Mouse (Mus musculus) cerebellum, adult 2 months (tissue): ENCODE measurements at regions not wholly inside any gene's neighbourhood (a gene's known extent, or its start where the extent isn't known, plus 50 kb on each side); places are given as distances from the start of the nearest gene placed in this dataset.

ENCODE experiments used
- CTCF ChIP-seq: fragments of 200-500 bp; IDR thresholded peaks from 2 replicates; pipeline ENCODE4 v1.5.1; 2011; ENCODE audit warnings: low read depth, mild to moderate bottlenecking, control low read depth, low read length, moderate library complexity, borderline replicate concordance; ENCODE audit not compliant: insufficient read depth
- POLR2A ChIP-seq: fragments of 200-500 bp; IDR thresholded peaks from 2 replicates; pipeline ENCODE4 v1.6.1; 2011; ENCODE audit warnings: low read length, control low read depth, borderline replicate concordance; ENCODE audit not compliant: insufficient read depth

DNA sequence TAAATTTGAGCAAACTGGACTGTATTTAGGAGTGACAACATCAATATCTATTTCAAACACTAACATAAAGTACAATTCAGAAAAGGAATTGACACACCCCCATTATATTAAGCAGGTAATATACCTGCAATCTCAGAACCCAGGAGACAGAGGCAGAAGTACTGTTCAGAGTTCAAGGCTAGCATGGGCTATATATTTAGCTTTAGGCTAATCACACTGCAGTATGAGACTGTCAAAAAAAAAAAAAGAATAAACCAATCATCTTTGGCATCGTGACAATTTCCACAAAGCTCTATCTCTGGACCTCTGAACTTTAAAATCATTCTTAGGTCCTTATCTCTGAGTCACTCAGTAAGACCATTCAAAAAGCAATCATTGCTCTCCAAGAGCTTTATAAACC, 96.7 kb downstream of the Arl4a start:
- TF ChIP-seq POLR2A (no peak), CTCF (no peak)
